Mouse (Mus musculus): ENCODE measurements at regions not wholly inside any gene's neighbourhood (a gene's known extent, or its start where the extent isn't known, plus 50 kb on each side); places are given as distances from the start of the nearest gene placed in this dataset.

DNA sequence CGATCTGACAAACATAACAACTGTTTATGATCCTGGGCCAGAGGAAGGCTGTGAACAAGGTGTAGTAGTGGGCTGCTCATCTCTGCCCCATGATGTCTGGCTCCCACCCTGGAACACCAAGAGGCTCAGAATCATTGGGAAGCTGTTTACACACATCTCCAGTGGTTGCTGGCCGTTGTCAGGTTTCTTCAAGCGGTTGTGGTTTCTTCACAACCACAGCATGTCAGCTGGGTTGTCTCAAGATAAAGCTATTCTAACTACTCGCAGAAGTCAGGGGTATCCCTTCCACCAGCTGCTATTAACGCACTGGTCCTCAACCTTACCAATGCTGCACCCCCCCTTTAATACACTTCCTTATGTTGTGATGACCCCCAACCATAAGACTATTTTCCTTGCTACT is 73.7 kb upstream of the Pcsk6 start:
- Histone ChIP-seq H3K9me3 (replicated peaks; ENCODE audit: control insufficient read depth, low read length) (no peaks in the 10 kb centered on the region), H3K27ac (ENCODE audit: low read length) (no peak overlapping the region), H3K4me3 (ENCODE audit: low read depth, low read length) (no peak overlapping the region), H3K4me1 (ENCODE audit: control insufficient read depth, low read depth, low read length) (no peaks in the 10 kb centered on the region), H3K27me3 (ENCODE audit: control insufficient read depth, insufficient read depth, low read depth, low read length) (no peaks in the 10 kb centered on the region), H3K9ac (ENCODE audit: low read depth, low read length) (no peak overlapping the region), H3K36me3 (ENCODE audit: control insufficient read depth, insufficient read depth) (no peaks in the 10 kb centered on the region), H3K4me2 (ENCODE audit: low read depth, low read length) (no peak overlapping the region)
- 26% methylated on average over 5 of the region's 5 CpGs for WGBS (ENCODE audit: insufficient replicate concordance)
- no peak for ATAC-seq (ENCODE audit: low read depth)

DNA sequence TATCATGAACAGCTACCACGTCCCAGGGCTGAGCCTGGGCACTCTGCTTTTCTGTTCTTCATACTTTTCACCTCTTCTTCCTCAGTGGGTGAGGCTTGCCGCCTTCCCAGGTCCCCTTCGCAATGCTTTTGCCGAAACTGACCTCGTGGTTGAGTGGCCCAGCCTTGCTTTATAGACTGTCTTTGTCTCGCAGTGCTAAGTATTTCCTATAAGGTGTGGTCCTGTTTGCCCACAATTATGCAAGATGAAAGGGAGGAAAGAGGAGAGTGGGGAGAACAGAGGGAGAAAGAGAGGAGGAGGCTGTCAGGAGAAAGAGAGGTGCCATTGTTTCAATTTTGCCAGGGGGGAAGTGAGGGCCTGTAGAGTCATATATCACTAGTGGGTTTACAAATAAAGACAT is 71.3 kb upstream of the Pcsk6 start:
- no peak overlapping the region for H3K4me2 ChIP-seq (ENCODE audit: low read depth, low read length)
- no peak overlapping the region for H3K9ac ChIP-seq (ENCODE audit: low read depth, low read length)
- no peak overlapping the region for H3K4me3 ChIP-seq (ENCODE audit: low read depth, low read length)
- no peaks in the 10 kb centered on the region for H3K4me1 ChIP-seq (ENCODE audit: control insufficient read depth, low read depth, low read length)
- H3K27ac ChIP-seq (ENCODE audit: low read length): no peak overlapping the region
- ATAC-seq (ENCODE audit: low read depth): no peak
- no peaks in the 10 kb centered on the region for H3K9me3 ChIP-seq (replicated peaks; ENCODE audit: control insufficient read depth, low read length)
- 55% methylated on average over 6 of the region's 6 CpGs for WGBS (ENCODE audit: insufficient replicate concordance)
- no peaks in the 10 kb centered on the region for H3K36me3 ChIP-seq (ENCODE audit: control insufficient read depth, insufficient read depth)
- no peaks in the 10 kb centered on the region for H3K27me3 ChIP-seq (ENCODE audit: control insufficient read depth, insufficient read depth, low read depth, low read length)

DNA sequence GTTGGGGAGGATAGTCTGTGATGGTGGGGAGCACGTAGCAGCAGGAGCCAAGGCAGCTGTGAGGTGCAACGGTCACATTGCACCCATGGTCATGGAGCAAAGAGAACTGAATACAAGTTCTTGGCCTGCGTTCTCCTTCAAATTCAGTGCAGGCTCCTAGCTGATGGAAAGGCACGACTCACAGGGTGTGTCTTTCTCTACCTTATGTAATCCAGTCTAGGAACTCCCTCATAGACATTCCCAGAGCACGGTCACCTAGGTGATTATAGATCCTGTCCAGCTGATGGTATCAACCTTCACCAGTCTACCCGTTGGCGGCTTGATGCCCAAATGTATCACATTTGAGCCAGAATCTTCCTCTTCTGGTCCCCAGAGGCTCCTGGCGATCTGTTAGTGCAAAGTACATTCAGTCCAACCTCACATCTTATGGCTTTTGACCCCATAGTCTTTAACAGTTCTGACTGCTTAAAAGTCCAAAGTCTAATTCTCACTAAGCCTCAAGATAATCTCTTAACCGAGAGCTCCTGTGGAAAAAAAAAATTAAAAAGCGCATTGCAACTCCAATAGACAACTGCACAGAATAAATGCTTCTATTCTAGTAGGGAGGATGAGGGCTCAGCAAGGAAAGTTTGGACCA is 69.2 kb upstream of the Pcsk6 start:
- WGBS (ENCODE audit: insufficient replicate concordance): 74% methylated on average over 10 of the region's 10 CpGs
- Histone ChIP-seq H3K4me3 (ENCODE audit: low read depth, low read length) (no peak overlapping the region), H3K9ac (ENCODE audit: low read depth, low read length) (no peak overlapping the region), H3K9me3 (replicated peaks; ENCODE audit: control insufficient read depth, low read length) (no peaks in the 10 kb centered on the region), H3K27ac (ENCODE audit: low read length) (no peak overlapping the region), H3K27me3 (ENCODE audit: control insufficient read depth, insufficient read depth, low read depth, low read length) (no peaks in the 10 kb centered on the region), H3K4me2 (ENCODE audit: low read depth, low read length) (no peak overlapping the region), H3K4me1 (ENCODE audit: control insufficient read depth, low read depth, low read length) (no peaks in the 10 kb centered on the region), H3K36me3 (ENCODE audit: control insufficient read depth, insufficient read depth) (no peaks in the 10 kb centered on the region)
- ATAC-seq (ENCODE audit: low read depth): no peak

DNA sequence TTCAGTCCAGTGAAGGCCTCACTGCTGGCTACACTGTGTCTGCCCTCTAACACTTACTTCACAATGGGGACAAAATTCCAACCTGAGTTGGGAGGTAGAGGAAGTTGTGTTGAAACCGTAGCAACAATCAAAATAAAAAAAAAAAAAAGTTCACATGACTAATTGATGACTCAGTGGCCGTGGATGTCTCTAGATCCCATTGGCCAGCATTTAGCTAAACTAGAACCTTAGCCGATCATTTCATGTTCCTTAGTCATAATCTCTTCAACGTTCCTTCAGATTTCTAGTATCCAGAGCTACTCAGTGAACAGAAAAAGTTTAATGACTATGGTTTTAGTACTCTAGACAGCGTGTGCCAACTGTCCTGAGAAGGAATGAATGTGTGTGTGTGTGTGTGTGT is 59.2 kb upstream of the Pcsk6 start:
- Histone ChIP-seq H3K36me3 (ENCODE audit: control insufficient read depth, insufficient read depth) (no peaks in the 10 kb centered on the region), H3K27ac (ENCODE audit: low read length) (no peak overlapping the region), H3K4me1 (ENCODE audit: control insufficient read depth, low read depth, low read length) (peaks cover 2% of the 10 kb centered on the region), H3K4me3 (ENCODE audit: low read depth, low read length) (no peak overlapping the region), H3K9me3 (replicated peaks; ENCODE audit: control insufficient read depth, low read length) (no peaks in the 10 kb centered on the region), H3K9ac (ENCODE audit: low read depth, low read length) (no peak overlapping the region), H3K27me3 (ENCODE audit: control insufficient read depth, insufficient read depth, low read depth, low read length) (no peaks in the 10 kb centered on the region), H3K4me2 (ENCODE audit: low read depth, low read length) (no peak overlapping the region)
- WGBS (ENCODE audit: insufficient replicate concordance): 65% methylated on average over 5 of the region's 5 CpGs
- ATAC-seq (ENCODE audit: low read depth): no peak

DNA sequence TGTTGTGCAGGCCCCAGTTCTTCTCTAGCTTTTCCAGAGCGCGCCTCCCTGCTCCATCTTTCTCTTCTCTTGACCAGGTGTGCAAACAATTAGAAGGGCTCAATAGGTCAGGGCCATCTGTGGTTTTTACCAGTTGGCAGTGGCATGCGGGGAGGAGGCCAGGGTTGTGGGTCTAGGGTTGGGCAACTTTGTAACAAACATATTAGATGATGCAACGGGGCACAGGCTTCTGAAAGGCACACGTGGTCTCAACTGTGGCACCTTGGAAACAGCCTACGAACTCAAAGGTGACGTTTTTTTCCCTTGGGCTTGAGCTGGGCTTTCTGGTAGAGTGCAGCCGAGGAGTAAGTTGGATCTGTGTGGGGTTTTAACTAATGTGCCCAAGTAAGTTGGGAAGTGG is 58.7 kb upstream of the Pcsk6 start:
- H3K4me1 ChIP-seq (ENCODE audit: control insufficient read depth, low read depth, low read length): peaks cover 2% of the 10 kb centered on the region
- H3K4me2 ChIP-seq (ENCODE audit: low read depth, low read length): no peak overlapping the region
- H3K36me3 ChIP-seq (ENCODE audit: control insufficient read depth, insufficient read depth): no peaks in the 10 kb centered on the region
- peak overlapping the region; percentile 85 for H3K27ac ChIP-seq (ENCODE audit: low read length)
- no peak overlapping the region for H3K9ac ChIP-seq (ENCODE audit: low read depth, low read length)
- no peak overlapping the region for H3K4me3 ChIP-seq (ENCODE audit: low read depth, low read length)
- WGBS (ENCODE audit: insufficient replicate concordance): 51% methylated on average over 8 of the region's 8 CpGs
- no peaks in the 10 kb centered on the region for H3K27me3 ChIP-seq (ENCODE audit: control insufficient read depth, insufficient read depth, low read depth, low read length)
- no peaks in the 10 kb centered on the region for H3K9me3 ChIP-seq (replicated peaks; ENCODE audit: control insufficient read depth, low read length)
- ATAC-seq (ENCODE audit: low read depth): peak; percentile 62

DNA sequence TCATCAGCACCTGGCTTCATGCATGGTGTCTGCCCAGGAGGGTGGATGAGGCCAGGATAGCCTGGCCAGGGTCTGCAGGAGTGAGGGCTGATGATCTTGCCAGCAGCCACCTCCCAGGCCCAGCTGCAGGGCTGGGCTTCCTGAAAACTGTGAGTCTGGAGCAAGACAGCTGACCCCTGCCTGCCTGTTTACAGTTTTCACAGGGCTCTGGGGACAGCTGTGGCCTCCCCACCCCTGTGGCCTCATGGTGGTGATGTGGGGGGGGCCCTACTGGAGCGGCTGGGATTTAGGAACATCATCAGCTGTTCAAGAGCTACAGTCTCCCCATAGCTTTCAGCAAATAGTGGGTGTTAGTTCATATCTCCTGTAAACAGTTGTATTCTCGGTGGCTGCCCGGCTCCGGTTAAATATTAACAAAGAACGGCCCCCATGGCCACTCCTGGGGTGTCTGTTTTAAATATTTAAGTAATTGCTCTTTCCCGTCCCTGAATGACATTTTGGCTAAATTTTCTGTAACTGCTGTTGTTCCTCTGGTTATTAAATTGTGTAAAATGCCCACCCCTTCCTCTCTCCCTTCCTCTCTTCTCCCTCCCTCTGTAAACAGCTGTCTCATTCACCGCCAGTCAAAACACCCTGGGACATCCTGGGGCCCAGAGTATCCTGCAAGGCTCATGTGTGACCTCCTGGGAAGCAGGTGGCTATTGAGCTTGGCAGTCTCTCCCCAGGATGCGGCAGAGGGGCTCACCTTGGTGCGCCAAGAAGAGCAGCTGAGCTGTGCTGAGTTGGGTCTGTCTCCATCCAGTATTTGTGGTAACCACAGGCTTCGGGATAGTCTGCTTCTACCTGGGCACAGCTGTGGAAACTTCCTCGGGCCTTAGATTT is 57.9 kb upstream of the Pcsk6 start:
- WGBS (ENCODE audit: insufficient replicate concordance): 46% methylated on average over 11 of the region's 11 CpGs
- H3K9ac ChIP-seq (ENCODE audit: low read depth, low read length): 0 out of 2 replicates have a peak overlapping the region, but pooled peaks have one; percentile 15
- peak overlapping the region; percentile 85 for H3K27ac ChIP-seq (ENCODE audit: low read length)
- H3K27me3 ChIP-seq (ENCODE audit: control insufficient read depth, insufficient read depth, low read depth, low read length): no peaks in the 10 kb centered on the region
- peak; percentile 88 for ATAC-seq (ENCODE audit: low read depth)
- peak overlapping the region; percentile 25; the same call in 1 of the 2 replicates for H3K4me3 ChIP-seq (ENCODE audit: low read depth, low read length)
- H3K4me1 ChIP-seq (ENCODE audit: control insufficient read depth, low read depth, low read length): peaks cover 2% of the 10 kb centered on the region
- peak overlapping the region; percentile 21 for H3K4me2 ChIP-seq (ENCODE audit: low read depth, low read length)
- no peaks in the 10 kb centered on the region for H3K9me3 ChIP-seq (replicated peaks; ENCODE audit: control insufficient read depth, low read length)
- no peaks in the 10 kb centered on the region for H3K36me3 ChIP-seq (ENCODE audit: control insufficient read depth, insufficient read depth)
